9 mouse cellular contexts compared by ENCODE assay signal in genomic region chr6:112091125-112091763, GRCm38 (mm10).
DNase-seq lines count a peak whose midpoint lies in the region; ATAC-seq and TF ChIP-seq lines count a peak whose summit lies in the region.
"Had no signal": no experiment of that assay in that cellular context is flagged by ENCODE, and none has a peak within 500 bp of the region (broad histone marks: within the 10 kb centered on the region; RNA-seq: fewer than 3 reads in every experiment).

No protein-coding gene starts in this region.

- H3K9me3 ChIP-seq in neural tube, embryonic 15.5 days (replicated peaks) = no peaks in the 10 kb centered on the region
- H3K9me3 ChIP-seq in limb, embryonic 14.5 days (ENCODE audit: control insufficient read depth, low read length) = no peaks in the 10 kb centered on the region
- H3K9me3 ChIP-seq: limb, embryonic 15.5 days had no signal

- H3K9ac ChIP-seq in neural tube, embryonic 15.5 days (replicated peaks) = no peak overlapping the region
- H3K9ac ChIP-seq in limb, embryonic 14.5 days (ENCODE audit: low read depth, low read length, severe bottlenecking) = no peak overlapping the region
- H3K9ac ChIP-seq: limb, embryonic 15.5 days had no signal

- ATAC-seq in neural tube, embryonic 15.5 days (ENCODE audit: low FRiP score) = no peak; the same call in 1 of the 2 replicates
- ATAC-seq in limb, embryonic 14.5 days (ENCODE audit: low FRiP score, low read depth) = no peak

- WGBS in neural tube, embryonic 15.5 days = 54% methylated on average over 3 of the region's 3 CpGs
- WGBS in limb, embryonic 14.5 days = 57% methylated on average over 3 of the region's 3 CpGs

- no peak overlapping the region for H3K4me3 ChIP-seq in neural tube, embryonic 15.5 days (replicated peaks)
- H3K4me3 ChIP-seq in limb, embryonic 14.5 days (replicated peaks; ENCODE audit: low read length) = no peak overlapping the region
- H3K4me3 ChIP-seq: limb, embryonic 15.5 days had no signal

- DNase-seq in neural tube, embryonic 10.5 days (ENCODE audit: extremely low spot score, low spot score) = peak; percentile 33
- DNase-seq in cerebellum, adult 9-11 months = peak; percentile 13
- peak; percentile 31 to 87 for DNase-seq in frontal cortex, adult 2 months (ENCODE audit: extremely low spot score in 1 of 2, low spot score in 1 of 2)
- DNase-seq in kidney, postnatal 14 days = peak; percentile 43
- peak; percentile 71 for DNase-seq in limb, embryonic 14.5 days (ENCODE audit: low spot score)
- peak; percentile 80 to 85 for DNase-seq in right cerebral cortex, adult 2 months (ENCODE audit: low spot score in 2 of 2)
- no peak for DNase-seq in B cell, adult 2 months

- no peak overlapping the region for H3K4me2 ChIP-seq in neural tube, embryonic 15.5 days
- H3K4me2 ChIP-seq in limb, embryonic 14.5 days (replicated peaks; ENCODE audit: low read depth, low read length, severe bottlenecking) = no peak overlapping the region
- H3K4me2 ChIP-seq: limb, embryonic 15.5 days had no signal

- no peaks in the 10 kb centered on the region for H3K27me3 ChIP-seq in neural tube, embryonic 15.5 days (replicated peaks)
- H3K27me3 ChIP-seq in limb, embryonic 14.5 days (ENCODE audit: control insufficient read depth, insufficient read depth, low read length) = no peaks in the 10 kb centered on the region
- H3K27me3 ChIP-seq: limb, embryonic 15.5 days had no signal

- no peaks in the 10 kb centered on the region for H3K4me1 ChIP-seq in neural tube, embryonic 15.5 days
- H3K4me1 ChIP-seq in limb, embryonic 14.5 days (ENCODE audit: control insufficient read depth, insufficient read depth, low read length) = no peaks in the 10 kb centered on the region
- H3K4me1 ChIP-seq: limb, embryonic 15.5 days had no signal

- H3K36me3 ChIP-seq in neural tube, embryonic 15.5 days = no peaks in the 10 kb centered on the region
- no peaks in the 10 kb centered on the region for H3K36me3 ChIP-seq in limb, embryonic 14.5 days (ENCODE audit: control insufficient read depth, insufficient read depth, low read length)
- H3K36me3 ChIP-seq: limb, embryonic 15.5 days had no signal

- no peak for TF ChIP-seq POLR2A in limb, embryonic 14.5 days (IDR thresholded peaks at IDR 0.05; ENCODE audit: borderline replicate concordance, extremely low read depth, insufficient read depth, insufficient read length)

- no peak overlapping the region for H3K27ac ChIP-seq in neural tube, embryonic 15.5 days (replicated peaks)
- no peak overlapping the region for H3K27ac ChIP-seq in limb, embryonic 14.5 days (replicated peaks; ENCODE audit: low read depth, low read length)
- H3K27ac ChIP-seq: limb, embryonic 15.5 days had no signal

Comparison
In these comparisons a context has a peak if more than half of its experiments do, and no peak if none do; other contexts are left out.
1. DNase-seq: peak in neural tube, embryonic 10.5 days (single experiment), cerebellum, adult 9-11 months (single experiment), frontal cortex, adult 2 months (2 of 2), kidney, postnatal 14 days (single experiment), limb, embryonic 14.5 days (single experiment) and right cerebral cortex, adult 2 months (2 of 2); none in B cell, adult 2 months (0 of 2).